Mouse (Mus musculus) forebrain, postnatal 0 days (tissue): ENCODE measurements around the gene Triobp. TPM values are rescaled to one million over a fixed set of nuclear protein-coding genes. Genes with fewer than 3 reads are reported as not detected.

Experiments
- ATAC-seq: fragments of 200-750 bp; cut with Nextera tagmentation; 2 replicates; pipeline ENCODE4 v1.8.0; 2017; ENCODE audit warnings: mild to moderate bottlenecking, moderate library complexity
- DNase-seq: peaks from one replicate; pipeline ENCODE4 v3.0.0-alpha.2; 2015
- H3K27ac ChIP-seq: fragments of 300-500 bp; sonication (generic); 2 replicates; pipeline ENCODE4 v1.5.1; 2014; ENCODE audit warnings: low read depth, mild to moderate bottlenecking, antibody characterized with exemption, low read length, moderate library complexity, mixed read lengths
- H3K27me3 ChIP-seq: fragments of 300-500 bp; sonication (generic); 2 replicates; pipeline ENCODE4 v1.6.1; 2014; ENCODE audit warnings: mild to moderate bottlenecking, low read length, mixed read lengths; ENCODE audit not compliant: insufficient read depth
- H3K36me3 ChIP-seq: fragments of 300-500 bp; sonication (generic); 2 replicates; pipeline ENCODE4 v1.6.1; 2014; ENCODE audit warnings: mild to moderate bottlenecking, moderate library complexity; ENCODE audit not compliant: insufficient read depth
- H3K4me1 ChIP-seq: fragments of 300-500 bp; sonication (generic); 2 replicates; pipeline ENCODE4 v1.6.1; 2014; ENCODE audit warnings: antibody characterized with exemption; ENCODE audit not compliant: insufficient read depth
- H3K4me2 ChIP-seq: fragments of 300-500 bp; sonication (generic); 2 replicates; pipeline ENCODE4 v1.6.1; 2014; ENCODE audit warnings: low read depth, mild to moderate bottlenecking, moderate library complexity
- H3K4me3 ChIP-seq: fragments of 300-500 bp; sonication (generic); 2 replicates; pipeline ENCODE4 v1.5.1; 2014; ENCODE audit warnings: low read depth, low read length, mixed read lengths
- H3K9ac ChIP-seq: fragments of 300-500 bp; sonication (generic); 2 replicates; pipeline ENCODE4 v1.6.1; 2014; ENCODE audit warnings: mild to moderate bottlenecking
- H3K9me3 ChIP-seq: fragments of 300-500 bp; sonication (generic); 2 replicates; pipeline ENCODE4 v1.6.1; 2016; ENCODE audit warnings: low read length
- CTCF ChIP-seq: sonication (generic); IDR thresholded peaks from 2 replicates; pipeline ENCODE4 v1.5.1; 2016; ENCODE audit warnings: antibody characterized with exemption, control low read depth, low read depth
- WGBS: fragments of 180-500 bp; shearing (Covaris S2); extraction: QIAGEN DNeasy Blood & Tissue Kit; methylation state at CpG from one replicate; pipeline ENCODE4 v1.1.7; 2014; 5-methylcytosine and 5-hydroxymethylcytosine counted together
- polyA plus RNA-seq: library from polyadenylated mRNA; unstranded; fragments of >200 nt; fragmentation: Nextera tagmentation; extraction: Ambion mirVana; gene quantifications from 2 replicates; pipeline ENCODE4 v1.2.1, GENCODE M21; 2015
- total RNA-seq: library from RNA; depleted of rRNA; stranded (reverse); fragments of >200 nt; gene quantifications from 2 replicates; pipeline ENCODE4 v1.2.3, GENCODE M21; 2014

The Triobp gene
- total and polyA plus RNA-seq, 2 experiments from 2014 or later = 30.5 to 36.7 TPM

DNA sequence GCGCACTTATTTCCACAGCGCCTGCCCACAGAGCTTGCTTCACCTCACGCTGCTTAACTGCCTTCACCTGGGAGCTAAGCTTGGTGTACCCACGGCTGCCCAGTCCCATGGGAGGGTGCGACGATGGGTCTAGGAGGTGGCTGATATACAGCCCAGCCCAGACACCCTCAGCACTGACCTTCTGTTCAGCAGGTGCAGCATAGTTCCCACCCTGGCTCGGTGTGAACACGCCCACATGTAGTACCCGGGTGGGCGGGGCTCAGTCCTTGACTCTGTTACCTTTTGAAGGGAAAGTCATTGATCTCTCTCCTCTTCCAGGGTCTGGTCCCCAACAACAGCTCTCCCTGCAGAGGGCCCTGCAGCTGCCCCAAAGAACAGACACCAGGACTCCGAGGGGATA is 12.0 kb downstream of the Triobp start:
- no peak for TF ChIP-seq CTCF
- no peak overlapping the region for H3K27ac ChIP-seq

GRCm38 (mm10) chr15:78960088-78960487 is 12.6 kb downstream of the Triobp start:
- H3K27me3 ChIP-seq = no peaks in the 10 kb centered on the region
- H3K27ac ChIP-seq = no peak overlapping the region
- 80% methylated on average over 4 of the region's 4 CpGs for WGBS
- no peak for TF ChIP-seq CTCF
- DNase-seq (no peak), ATAC-seq (no peak)
- no peak overlapping the region for H3K4me2 ChIP-seq
- H3K4me1 ChIP-seq = no peaks in the 10 kb centered on the region
- no peak overlapping the region for H3K9ac ChIP-seq
- H3K9me3 ChIP-seq = no peaks in the 10 kb centered on the region
- H3K36me3 ChIP-seq = peaks cover 73% of the 10 kb centered on the region
- H3K4me3 ChIP-seq = no peak overlapping the region

More for the DNA sequence above, 12.0 kb downstream of the Triobp start:
- Histone ChIP-seq H3K4me2 (no peak overlapping the region), H3K4me3 (no peak overlapping the region), H3K4me1 (no peaks in the 10 kb centered on the region), H3K27me3 (no peaks in the 10 kb centered on the region), H3K9me3 (no peaks in the 10 kb centered on the region), H3K9ac (no peak overlapping the region), H3K36me3 (peaks cover 69% of the 10 kb centered on the region)
- ATAC-seq (no peak), DNase-seq (no peak)
- 96% methylated on average over 11 of the region's 11 CpGs for WGBS

DNA sequence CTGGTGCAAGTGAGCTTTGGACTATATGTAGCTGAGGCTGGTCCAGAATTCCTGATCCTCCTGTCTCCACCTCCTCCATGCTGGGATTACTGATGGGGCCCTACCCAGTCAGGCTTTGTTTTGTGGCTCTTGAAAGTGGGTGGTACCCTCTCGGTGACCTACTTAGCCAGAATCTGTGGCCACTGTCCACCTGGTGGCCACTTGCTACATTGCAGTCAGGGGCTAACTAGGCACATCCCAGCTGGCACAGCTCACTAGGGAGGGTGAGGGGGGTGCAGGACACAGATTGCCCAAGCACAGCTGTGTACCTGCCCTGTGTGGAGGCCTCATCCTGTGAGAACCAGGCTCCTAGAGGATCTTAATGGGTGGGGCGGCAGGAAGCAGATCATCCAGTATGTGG is 15.4 kb downstream of the Triobp start:
- TF ChIP-seq CTCF = peak; percentile 83
- DNase-seq = peak; percentile 59
- Histone ChIP-seq H3K27me3 (no peaks in the 10 kb centered on the region), H3K9ac (no peak overlapping the region), H3K36me3 (peaks cover 82% of the 10 kb centered on the region), H3K4me2 (no peak overlapping the region), H3K9me3 (no peaks in the 10 kb centered on the region), H3K4me3 (no peak overlapping the region), H3K4me1 (no peaks in the 10 kb centered on the region), H3K27ac (no peak overlapping the region)
- WGBS = 30% methylated on average over 2 of the region's 2 CpGs
- ATAC-seq = peak; percentile 74

DNA sequence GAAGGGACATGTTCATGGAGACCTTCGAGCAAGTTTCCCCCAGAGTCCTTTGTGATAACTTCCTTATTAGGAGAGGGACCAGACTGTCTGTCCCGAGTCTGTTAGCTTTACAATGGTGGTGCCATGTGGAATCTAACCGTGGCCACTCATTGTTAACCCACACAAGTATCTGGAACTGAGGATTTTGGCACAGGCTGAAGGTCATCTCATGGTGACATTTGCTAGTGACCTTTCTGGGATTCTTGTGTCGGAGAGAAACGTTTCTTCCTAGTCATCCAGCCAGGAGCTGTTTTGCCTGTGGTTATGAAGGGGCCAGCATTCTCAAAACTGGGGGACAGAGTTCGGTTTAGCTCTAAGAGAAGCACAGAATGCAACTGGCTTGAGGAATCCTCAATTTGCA is 24.1 kb downstream of the Triobp start:
- no peak for TF ChIP-seq CTCF
- no peak overlapping the region for H3K9ac ChIP-seq
- H3K36me3 ChIP-seq = peaks cover 39% of the 10 kb centered on the region
- ATAC-seq (no peak), DNase-seq (no peak)
- H3K4me1 ChIP-seq = no peaks in the 10 kb centered on the region
- no peak overlapping the region for H3K4me3 ChIP-seq
- no peak overlapping the region for H3K27ac ChIP-seq
- no peaks in the 10 kb centered on the region for H3K9me3 ChIP-seq
- WGBS = 77% methylated on average over 6 of the region's 6 CpGs
- no peaks in the 10 kb centered on the region for H3K27me3 ChIP-seq
- H3K4me2 ChIP-seq = no peak overlapping the region

DNA sequence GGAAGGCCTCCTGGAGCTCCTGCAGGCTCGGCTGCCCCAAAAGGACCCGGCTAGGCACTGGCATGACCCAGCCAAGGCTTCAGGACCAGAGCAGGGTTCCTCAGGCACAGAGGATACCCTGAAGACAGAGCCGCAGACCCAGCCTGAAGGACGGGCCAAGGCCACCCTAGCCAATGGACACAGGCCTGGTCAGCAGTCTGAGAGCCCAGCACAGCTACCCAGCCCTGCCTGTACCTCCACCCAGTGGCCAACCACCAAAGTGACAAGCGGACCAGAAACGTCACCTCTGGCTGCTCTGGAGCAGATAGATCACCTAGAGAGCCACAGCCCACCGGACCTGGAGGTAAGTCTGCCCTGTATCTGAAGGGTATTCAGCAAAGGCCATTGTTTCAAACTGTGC is 26.4 kb downstream of the Triobp start:
- H3K9ac ChIP-seq = no peak overlapping the region
- WGBS = 74% methylated on average over 7 of the region's 7 CpGs
- no peak overlapping the region for H3K4me3 ChIP-seq
- no peaks in the 10 kb centered on the region for H3K27me3 ChIP-seq
- no peaks in the 10 kb centered on the region for H3K9me3 ChIP-seq
- no peak overlapping the region for H3K27ac ChIP-seq
- no peak overlapping the region for H3K4me2 ChIP-seq
- peaks cover 21% of the 10 kb centered on the region for H3K36me3 ChIP-seq
- no peak for ATAC-seq
- peak; percentile 38 for TF ChIP-seq CTCF
- H3K4me1 ChIP-seq = no peaks in the 10 kb centered on the region
- DNase-seq = no peak

DNA sequence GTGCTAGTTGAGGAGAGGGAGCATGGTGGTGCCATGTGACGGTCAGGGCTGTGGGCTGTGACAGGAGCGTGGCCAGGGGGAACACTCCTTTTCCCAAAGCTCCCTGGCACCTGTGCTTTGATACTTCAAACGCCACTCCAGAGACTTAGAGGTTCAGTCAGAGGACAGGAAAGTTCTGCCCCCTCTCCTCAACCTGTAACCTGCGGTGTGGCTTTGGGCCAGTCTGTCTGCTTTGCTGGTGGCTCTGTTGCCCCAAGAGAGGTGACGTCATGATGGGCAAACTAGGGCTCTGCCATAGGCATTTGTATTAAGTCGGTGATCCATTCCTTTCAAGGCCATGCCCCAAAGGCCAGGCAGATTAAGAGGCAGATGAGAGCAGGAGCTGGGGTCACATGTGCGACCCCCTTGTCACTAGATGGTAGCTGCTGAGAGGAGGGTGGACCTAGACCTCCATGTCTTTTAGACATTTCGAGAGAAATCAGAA is 30.2 kb downstream of the Triobp start:
- Histone ChIP-seq H3K4me2 (no peak overlapping the region), H3K27me3 (no peaks in the 10 kb centered on the region; the same call in 1 of the 2 replicates), H3K27ac (no peak overlapping the region), H3K4me3 (no peak overlapping the region), H3K9ac (no peak overlapping the region), H3K36me3 (peaks cover 18% of the 10 kb centered on the region), H3K4me1 (no peaks in the 10 kb centered on the region), H3K9me3 (no peaks in the 10 kb centered on the region)
- 92% methylated on average over 8 of the region's 8 CpGs for WGBS
- no peak for ATAC-seq
- no peak for DNase-seq
- no peak for TF ChIP-seq CTCF

- no peak for TF ChIP-seq CTCF
- Histone ChIP-seq H3K4me2 (no peak overlapping the region), H3K27ac (no peak overlapping the region), H3K9ac (no peak overlapping the region), H3K4me1 (peaks cover 4% of the 10 kb centered on the region; the same call in 1 of the 2 replicates), H3K4me3 (no peak overlapping the region), H3K27me3 (no peaks in the 10 kb centered on the region; the same call in 1 of the 2 replicates), H3K9me3 (no peaks in the 10 kb centered on the region), H3K36me3 (peaks cover 10% of the 10 kb centered on the region; the same call in 1 of the 2 replicates)
- 49% methylated on average over 4 of the region's 4 CpGs for WGBS
- no peak for ATAC-seq
- DNase-seq = peak; percentile 21
Measured at GRCm38 (mm10) chr15:78978875-78979274, 31.4 kb downstream of the Triobp start.
